Mouse (Mus musculus) right cerebral cortex, postnatal 4 days (tissue): ENCODE results near the gene Nek10.
"Not testable (repeated sequence)": the region's sequence is repeated elsewhere in the genome, so short reads cannot be mapped to it uniquely, and the experiment has no call there.

Experiments
- DNase-seq: peaks from one replicate; pipeline ENCODE4 v3.0.0-alpha.2; 2022

Gene Nek10

DNA sequence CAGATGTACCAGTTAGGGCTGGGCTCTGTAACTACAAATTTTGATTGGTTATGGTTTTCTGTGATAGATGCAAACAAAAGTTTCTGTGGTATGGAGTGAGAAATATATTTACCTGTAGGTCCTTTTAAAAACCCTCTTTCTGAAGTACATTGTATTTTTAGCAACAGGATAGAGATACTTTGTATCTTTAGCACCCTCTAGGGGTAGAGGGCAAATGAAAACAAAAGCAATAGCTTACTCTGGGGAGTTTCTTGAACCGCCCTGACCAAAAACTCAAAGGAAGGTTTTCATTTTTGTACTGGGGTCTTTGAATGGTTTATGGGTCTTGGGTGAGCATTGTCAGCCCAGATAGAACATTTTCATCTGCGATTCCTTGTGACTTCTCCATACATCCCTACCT is 188.4 kb downstream of the Nek10 start:
- no peak for DNase-seq

- no peak for DNase-seq
These were observed 208.2 kb downstream of the Nek10 start for GRCm38 (mm10) chr14:15011408-15011807.

DNA sequence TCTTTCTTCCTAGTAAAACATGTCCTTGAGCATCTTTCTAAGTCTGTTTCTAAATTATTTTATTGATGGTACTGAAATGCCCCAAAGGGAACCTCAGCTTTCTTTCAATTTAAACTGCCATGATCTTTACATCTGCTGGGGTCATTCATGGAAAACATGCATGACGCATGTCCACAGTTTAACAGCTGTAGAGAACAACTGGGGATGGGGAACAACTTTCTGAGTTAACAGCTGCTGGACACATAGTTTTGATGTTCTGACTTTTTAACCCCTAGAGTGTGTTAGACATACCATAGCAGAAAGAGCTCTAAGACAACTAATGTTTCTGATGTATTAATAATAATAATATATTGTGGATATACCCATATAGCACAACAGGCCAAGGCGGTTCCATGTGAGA is 211.6 kb downstream of the Nek10 start:
- DNase-seq, result no peak

GRCm38 (mm10) chr14:15030626-15031025 is 227.4 kb downstream of the Nek10 start:
- not testable (repeated sequence) for DNase-seq

DNA sequence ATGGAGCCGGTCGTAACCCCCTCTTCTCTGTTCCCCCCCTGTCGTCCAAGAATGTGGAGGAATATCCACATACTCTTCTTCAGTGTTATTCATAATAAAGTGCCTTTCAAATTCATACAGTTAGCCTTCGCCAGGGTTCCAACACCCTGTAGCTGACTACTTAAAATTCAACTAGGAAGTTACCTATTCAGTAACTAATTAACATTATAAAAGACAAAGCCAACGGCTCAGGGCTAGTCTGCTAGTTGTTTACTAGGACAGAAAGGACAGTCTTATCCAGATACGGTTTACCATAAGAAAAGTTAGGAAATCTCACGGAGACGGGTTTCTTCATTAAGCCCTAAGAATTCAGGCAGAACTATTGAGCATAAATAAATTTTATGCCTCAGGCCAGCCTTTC is 231.4 kb downstream of the Nek10 start:
- DNase-seq, result not testable (repeated sequence)

GRCm38 (mm10) chr14:15048186-15048585 is 245.0 kb downstream of the Nek10 start:
- no peak for DNase-seq

GRCm38 (mm10) chr14:15061496-15061895 is 258.3 kb downstream of the Nek10 start:
- no peak for DNase-seq
